Mouse (Mus musculus) spleen, postnatal 36 days (tissue): Measurements from ENCODE around the gene Zan.
A peak's percentile ranks its signal among the peaks of the same experiment; 100 is the strongest.
"Not testable (repeated sequence)": the region's sequence is repeated elsewhere in the genome, so short reads cannot be mapped to it uniquely, and the experiment has no call there.

ENCODE experiments used
- DNase-seq, 2 experiments: peaks; one replicate each; pipeline ENCODE4 v3.0.0; 2022; ENCODE audit warnings: low spot score in 2 of 2, mixed read lengths in 1 of 2

The Zan gene

GRCm38 (mm10) chr5:137501709-137502666 is 25.1 kb upstream of the Zan start, which contains the start of gene Pop7:
Gene Pop7, minus strand, starts transcription at chr5:137502518.
- DNase-seq: peak; percentile 100

- DNase-seq: no peak
Measured at GRCm38 (mm10) chr5:137500186-137500585, 23.3 kb upstream of the Zan start.

- no peak for DNase-seq
Measured at GRCm38 (mm10) chr5:137493831-137494230, 17.0 kb upstream of the Zan start.

GRCm38 (mm10) chr5:137491559-137491958 is 14.7 kb upstream of the Zan start:
- no peak for DNase-seq

GRCm38 (mm10) chr5:137487616-137488015 is 10.8 kb upstream of the Zan start:
- DNase-seq: no peak

- DNase-seq: no peak
Measured at GRCm38 (mm10) chr5:137485851-137486155, 8.9 kb upstream of the Zan start.

GRCm38 (mm10) chr5:137485071-137485850 is 8.4 kb upstream of the Zan start:
- no peak for DNase-seq

- no peak for DNase-seq
Measured at GRCm38 (mm10) chr5:137481897-137482296, 5.0 kb upstream of the Zan start.

GRCm38 (mm10) chr5:137481138-137481537 is 4.3 kb upstream of the Zan start:
- peak; percentile 9 to 18 for DNase-seq

GRCm38 (mm10) chr5:137474351-137474750 is 2.5 kb downstream of the Zan start:
- DNase-seq: no peak

- DNase-seq: no peak
Measured at GRCm38 (mm10) chr5:137472252-137472904, 4.5 kb downstream of the Zan start.

- no peak for DNase-seq
Measured at GRCm38 (mm10) chr5:137466946-137467345, 9.9 kb downstream of the Zan start.

GRCm38 (mm10) chr5:137465049-137465448 is 11.8 kb downstream of the Zan start:
- DNase-seq: no peak

GRCm38 (mm10) chr5:137455866-137456591 is 20.8 kb downstream of the Zan start:
- no peak for DNase-seq

GRCm38 (mm10) chr5:137455206-137455605 is 21.7 kb downstream of the Zan start:
- DNase-seq: no peak

GRCm38 (mm10) chr5:137445536-137445935 is 31.3 kb downstream of the Zan start:
- DNase-seq: no peak

GRCm38 (mm10) chr5:137440216-137440855 is 36.5 kb downstream of the Zan start:
- DNase-seq: no peak

- no peak for DNase-seq
Measured at GRCm38 (mm10) chr5:137433889-137434288, 43.0 kb downstream of the Zan start.

GRCm38 (mm10) chr5:137430402-137430801 is 46.5 kb downstream of the Zan start:
- not testable (repeated sequence) for DNase-seq

GRCm38 (mm10) chr5:137425648-137426047 is 51.2 kb downstream of the Zan start:
- DNase-seq: no peak

- no peak for DNase-seq
Measured at GRCm38 (mm10) chr5:137419841-137420240, 57.0 kb downstream of the Zan start.
